Mouse (Mus musculus) midbrain, embryonic 11.5 days (tissue): Measurements from ENCODE around the gene Arfgap3. TPM values are rescaled to one million over a fixed set of nuclear protein-coding genes. Genes with fewer than 3 reads are reported as not detected.
A peak's percentile ranks its signal among the peaks of the same experiment; 100 is the strongest.

Source experiments
- ATAC-seq: fragments of 200-750 bp; cut with Nextera tagmentation; 2 replicates; pipeline ENCODE4 v1.8.0; 2017; ENCODE audit warnings: moderate TSS enrichment, moderate library complexity; ENCODE audit not compliant: low FRiP score
- DNase-seq: peaks from one replicate; pipeline ENCODE4 v3.0.0; 2015; ENCODE audit warnings: low spot score; ENCODE audit errors: missing footprints
- H3K27ac ChIP-seq: fragments of 300-500 bp; sonication (generic); 2 replicates; pipeline ENCODE4 v1.5.1; 2014; ENCODE audit warnings: low read depth, low read length
- H3K27me3 ChIP-seq: fragments of 300-500 bp; sonication (generic); 2 replicates; pipeline ENCODE4 v1.6.1; 2014; ENCODE audit warnings: mild to moderate bottlenecking, low read length, moderate library complexity, mixed read lengths; ENCODE audit not compliant: control insufficient read depth, insufficient read depth
- H3K36me3 ChIP-seq: fragments of 300-500 bp; sonication (generic); 2 replicates; pipeline ENCODE4 v1.6.1; 2014; ENCODE audit warnings: mild to moderate bottlenecking, low read length, moderate library complexity, mixed read lengths; ENCODE audit not compliant: control insufficient read depth, insufficient read depth
- H3K4me1 ChIP-seq: fragments of 300-500 bp; sonication (generic); 2 replicates; pipeline ENCODE4 v1.6.1; 2014; ENCODE audit warnings: low read length; ENCODE audit not compliant: control insufficient read depth, insufficient read depth
- H3K4me2 ChIP-seq: fragments of 300-500 bp; sonication (generic); 2 replicates; pipeline ENCODE4 v1.6.1; 2014; ENCODE audit warnings: mild to moderate bottlenecking, moderate library complexity
- H3K4me3 ChIP-seq: fragments of 300-500 bp; sonication (generic); 2 replicates; pipeline ENCODE4 v1.5.1; 2014; ENCODE audit warnings: low read depth, low read length
- H3K9ac ChIP-seq: fragments of 300-500 bp; sonication (generic); 2 replicates; pipeline ENCODE4 v1.6.1; 2014; ENCODE audit warnings: low read length
- H3K9me3 ChIP-seq: fragments of 300-500 bp; sonication (generic); 2 replicates; pipeline ENCODE4 v1.6.1; 2016; ENCODE audit warnings: low read length; ENCODE audit not compliant: control insufficient read depth
- WGBS: fragments of 180-500 bp; shearing (Covaris S2); extraction: QIAGEN DNeasy Blood & Tissue Kit; methylation state at CpG from one replicate; pipeline ENCODE4 v1.1.7; 2014; 5-methylcytosine and 5-hydroxymethylcytosine counted together
- polyA plus RNA-seq: library from polyadenylated mRNA; unstranded; fragments of >200 nt; fragmentation: Nextera tagmentation; extraction: Ambion mirVana; gene quantifications from 2 replicates; pipeline ENCODE4 v1.2.1, GENCODE M21; 2014

Arfgap3 gene
- polyA plus RNA-seq, 1 experiment from 2014 or later = 36.1 TPM

- Histone ChIP-seq H3K4me3 (no peak overlapping the region), H3K9me3 (no peaks in the 10 kb centered on the region), H3K9ac (no peak overlapping the region), H3K27ac (no peak overlapping the region), H3K4me2 (no peak overlapping the region), H3K36me3 (no peaks in the 10 kb centered on the region), H3K4me1 (0 out of 2 replicates have a peak, but pooled peaks cover 2% of the 10 kb centered on the region), H3K27me3 (no peaks in the 10 kb centered on the region)
- WGBS = 92% methylated on average over 8 of the region's 8 CpGs
- no peak for DNase-seq
- no peak for ATAC-seq
Observed at GRCm38 (mm10) chr15:83293706-83294645, 56.1 kb downstream of the Arfgap3 start.

GRCm38 (mm10) chr15:83293144-83293543 lies 56.9 kb downstream of the Arfgap3 start:
- H3K36me3 ChIP-seq = no peaks in the 10 kb centered on the region
- WGBS = 84% methylated on average over 6 of the region's 6 CpGs
- no peak overlapping the region for H3K4me2 ChIP-seq
- no peak for ATAC-seq
- no peaks in the 10 kb centered on the region for H3K9me3 ChIP-seq
- H3K27me3 ChIP-seq = no peaks in the 10 kb centered on the region
- H3K9ac ChIP-seq = no peak overlapping the region
- 0 out of 2 replicates have a peak, but pooled peaks cover 2% of the 10 kb centered on the region for H3K4me1 ChIP-seq
- DNase-seq = no peak
- no peak overlapping the region for H3K27ac ChIP-seq
- no peak overlapping the region for H3K4me3 ChIP-seq

GRCm38 (mm10) chr15:83292261-83293056 lies 57.6 kb downstream of the Arfgap3 start:
- H3K27ac ChIP-seq = no peak overlapping the region
- no peaks in the 10 kb centered on the region for H3K9me3 ChIP-seq
- ATAC-seq (no peak), DNase-seq (no peak)
- no peaks in the 10 kb centered on the region for H3K27me3 ChIP-seq
- H3K4me3 ChIP-seq = no peak overlapping the region
- 82% methylated on average over 13 of the region's 13 CpGs for WGBS
- no peak overlapping the region for H3K4me2 ChIP-seq
- H3K9ac ChIP-seq = no peak overlapping the region
- H3K4me1 ChIP-seq = 0 out of 2 replicates have a peak, but pooled peaks cover 2% of the 10 kb centered on the region
- H3K36me3 ChIP-seq = no peaks in the 10 kb centered on the region

GRCm38 (mm10) chr15:83290899-83291298 lies 59.1 kb downstream of the Arfgap3 start:
- WGBS = 79% methylated on average over 2 of the region's 2 CpGs

GRCm38 (mm10) chr15:83284828-83285227 lies 65.2 kb downstream of the Arfgap3 start:
- H3K4me3 ChIP-seq = no peak overlapping the region
- no peak overlapping the region for H3K4me2 ChIP-seq
- ATAC-seq (no peak), DNase-seq (no peak)
- H3K36me3 ChIP-seq = no peaks in the 10 kb centered on the region
- WGBS = 87% methylated on average over 8 of the region's 8 CpGs
- H3K9me3 ChIP-seq = no peaks in the 10 kb centered on the region
- no peak overlapping the region for H3K9ac ChIP-seq
- H3K4me1 ChIP-seq = no peaks in the 10 kb centered on the region
- H3K27me3 ChIP-seq = no peaks in the 10 kb centered on the region
- no peak overlapping the region for H3K27ac ChIP-seq

More at GRCm38 (mm10) chr15:83290899-83291298, 59.1 kb downstream of the Arfgap3 start:
- Histone ChIP-seq H3K27me3 (no peaks in the 10 kb centered on the region), H3K4me3 (no peak overlapping the region), H3K36me3 (no peaks in the 10 kb centered on the region), H3K9ac (no peak overlapping the region), H3K9me3 (no peaks in the 10 kb centered on the region), H3K4me1 (no peaks in the 10 kb centered on the region), H3K27ac (no peak overlapping the region), H3K4me2 (no peak overlapping the region)
- ATAC-seq = no peak
- no peak for DNase-seq

GRCm38 (mm10) chr15:83282397-83282796 lies 67.7 kb downstream of the Arfgap3 start:
- WGBS = 68% methylated on average over 5 of the region's 5 CpGs
- ATAC-seq (no peak), DNase-seq (no peak)
- H3K27me3 ChIP-seq = no peaks in the 10 kb centered on the region
- H3K27ac ChIP-seq = no peak overlapping the region
- H3K4me1 ChIP-seq = no peaks in the 10 kb centered on the region
- H3K4me3 ChIP-seq = no peak overlapping the region
- H3K9me3 ChIP-seq = no peaks in the 10 kb centered on the region
- H3K9ac ChIP-seq = no peak overlapping the region
- H3K4me2 ChIP-seq = no peak overlapping the region
- H3K36me3 ChIP-seq = no peaks in the 10 kb centered on the region

GRCm38 (mm10) chr15:83281303-83281702 lies 68.7 kb downstream of the Arfgap3 start:
- WGBS = 79% methylated on average over 11 of the region's 11 CpGs
- Histone ChIP-seq H3K9ac (no peak overlapping the region), H3K9me3 (no peaks in the 10 kb centered on the region), H3K27me3 (no peaks in the 10 kb centered on the region), H3K4me1 (no peaks in the 10 kb centered on the region), H3K4me2 (no peak overlapping the region), H3K27ac (no peak overlapping the region), H3K36me3 (no peaks in the 10 kb centered on the region), H3K4me3 (no peak overlapping the region)
- DNase-seq = no peak
- no peak for ATAC-seq

GRCm38 (mm10) chr15:83278579-83278978 lies 71.5 kb downstream of the Arfgap3 start:
- Histone ChIP-seq H3K4me3 (no peak overlapping the region), H3K9me3 (no peaks in the 10 kb centered on the region), H3K4me1 (no peaks in the 10 kb centered on the region), H3K4me2 (no peak overlapping the region), H3K27me3 (no peaks in the 10 kb centered on the region), H3K9ac (no peak overlapping the region), H3K27ac (no peak overlapping the region), H3K36me3 (no peaks in the 10 kb centered on the region)
- 89% methylated on average over 5 of the region's 5 CpGs for WGBS
- ATAC-seq = no peak
- peak; percentile 47 for DNase-seq

- Histone ChIP-seq H3K27me3 (no peaks in the 10 kb centered on the region), H3K4me3 (no peak overlapping the region), H3K27ac (no peak overlapping the region), H3K4me2 (no peak overlapping the region), H3K4me1 (no peaks in the 10 kb centered on the region), H3K9me3 (no peaks in the 10 kb centered on the region), H3K36me3 (no peaks in the 10 kb centered on the region), H3K9ac (no peak overlapping the region)
- WGBS = 70% methylated on average over 4 of the region's 4 CpGs
- DNase-seq (no peak), ATAC-seq (no peak)
Observed at GRCm38 (mm10) chr15:83277451-83277850, 72.6 kb downstream of the Arfgap3 start.
